ENCODE assay signal across 15 mouse cellular contexts in the genomic region with DNA sequence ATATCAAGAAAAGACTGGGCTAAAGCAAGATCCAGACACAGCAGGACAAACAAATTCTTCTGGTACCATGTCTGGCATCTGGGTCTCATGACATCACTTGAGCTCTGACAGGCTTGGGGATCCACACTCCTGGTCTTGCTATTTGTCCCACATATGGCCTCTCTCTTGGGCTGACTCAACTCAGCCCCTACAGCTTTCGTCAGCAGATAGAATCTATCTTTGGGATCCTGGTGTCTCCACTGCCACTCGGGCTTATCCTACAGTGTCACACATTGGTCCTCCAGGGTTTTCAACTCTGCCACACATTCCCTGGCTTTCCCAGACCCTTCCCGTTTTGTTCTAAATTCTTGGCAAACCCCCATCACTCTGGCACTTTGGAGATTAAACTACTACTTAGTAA.
"Had no signal": no experiment of that assay in that cellular context is flagged by ENCODE, and none has a peak within 500 bp of the region (broad histone marks: within the 10 kb centered on the region; RNA-seq: fewer than 3 reads in every experiment).

No protein-coding gene starts in this region.

- H3K27me3 ChIP-seq: neural tube, embryonic 15.5 days; stomach, embryonic 15.5 days had no signal

- DNase-seq: retina, postnatal 1 day; right cerebral cortex, adult 18-20 months; right cerebral cortex, postnatal 14 days; right cerebral cortex, postnatal 25 days; right cerebral cortex, postnatal 4 days; spleen, adult 18-20 months; thymus, adult 18-20 months; thymus, adult 2 months; thymus, postnatal 14 days; thymus, postnatal 25 days; thymus, postnatal 36 days; thymus, postnatal 4 days had no signal

- H3K4me2 ChIP-seq: neural tube, embryonic 15.5 days; stomach, embryonic 15.5 days had no signal

- H3K36me3 ChIP-seq: neural tube, embryonic 15.5 days; stomach, embryonic 15.5 days had no signal

- H3K9me3 ChIP-seq: neural tube, embryonic 15.5 days; stomach, embryonic 15.5 days had no signal

- H3K9ac ChIP-seq: neural tube, embryonic 15.5 days; stomach, embryonic 15.5 days had no signal

- H3K27ac ChIP-seq: neural tube, embryonic 15.5 days; stomach, embryonic 15.5 days; stomach, postnatal 0 days had no signal

- H3K4me3 ChIP-seq: neural tube, embryonic 15.5 days; stomach, embryonic 15.5 days had no signal

- H3K4me1 ChIP-seq: neural tube, embryonic 15.5 days; stomach, embryonic 15.5 days had no signal
